Mouse (Mus musculus): ENCODE measurements around the gene Fzd4.

Fzd4 gene

GRCm38 (mm10) chr7:89404081-89404733 is at the start of gene Fzd4, which contains the start of gene Tmem135:
Fzd4 (plus strand) TSS chr7:89404355.
Tmem135 (minus strand) TSS chr7:89404222.
- peak; percentile 88 for DNase-seq (ENCODE audit: low spot score in 2 of 2)

GRCm38 (mm10) chr7:89355519-89356255 is 48.5 kb upstream of the Fzd4 start:
- DNase-seq (ENCODE audit: low spot score in 2 of 2): no peak

- DNase-seq (ENCODE audit: low spot score in 2 of 2): no peak
Measured at GRCm38 (mm10) chr7:89356307-89356706, 47.8 kb upstream of the Fzd4 start.

GRCm38 (mm10) chr7:89363975-89364374 is 40.2 kb upstream of the Fzd4 start:
- DNase-seq (ENCODE audit: low spot score in 2 of 2): no peak

- DNase-seq (ENCODE audit: low spot score in 2 of 2): peak in 1 of 2 experiments; percentile 14
Measured at GRCm38 (mm10) chr7:89365135-89365880, 38.8 kb upstream of the Fzd4 start.

GRCm38 (mm10) chr7:89367643-89368042 is 36.5 kb upstream of the Fzd4 start:
- DNase-seq (ENCODE audit: low spot score in 2 of 2): no peak

GRCm38 (mm10) chr7:89370086-89370485 is 34.1 kb upstream of the Fzd4 start:
- DNase-seq (ENCODE audit: low spot score in 2 of 2): no peak

- DNase-seq (ENCODE audit: low spot score in 2 of 2): no peak
Measured at GRCm38 (mm10) chr7:89370917-89371316, 33.2 kb upstream of the Fzd4 start.

GRCm38 (mm10) chr7:89371623-89372295 is 32.4 kb upstream of the Fzd4 start:
- DNase-seq (ENCODE audit: low spot score in 2 of 2): no peak

GRCm38 (mm10) chr7:89380935-89381705 is 23.0 kb upstream of the Fzd4 start:
- DNase-seq (ENCODE audit: low spot score in 2 of 2): no peak

- DNase-seq (ENCODE audit: low spot score in 2 of 2): no peak
Measured at GRCm38 (mm10) chr7:89382892-89383291, 21.3 kb upstream of the Fzd4 start.

- DNase-seq (ENCODE audit: low spot score in 2 of 2): no peak
Measured at GRCm38 (mm10) chr7:89388981-89389380, 15.2 kb upstream of the Fzd4 start.

- no peak for DNase-seq (ENCODE audit: low spot score in 2 of 2)
Measured at GRCm38 (mm10) chr7:89390660-89391059, 13.5 kb upstream of the Fzd4 start.

- no peak for DNase-seq (ENCODE audit: low spot score in 2 of 2)
Measured at GRCm38 (mm10) chr7:89391281-89391680, 12.9 kb upstream of the Fzd4 start.

- no peak for DNase-seq (ENCODE audit: low spot score in 2 of 2)
Measured at GRCm38 (mm10) chr7:89391831-89392230, 12.3 kb upstream of the Fzd4 start.

- DNase-seq (ENCODE audit: low spot score in 2 of 2): no peak
Measured at GRCm38 (mm10) chr7:89392388-89392787, 11.8 kb upstream of the Fzd4 start.

GRCm38 (mm10) chr7:89392825-89393224 is 11.3 kb upstream of the Fzd4 start:
- no peak for DNase-seq (ENCODE audit: low spot score in 2 of 2)

- DNase-seq (ENCODE audit: low spot score in 2 of 2): no peak
Measured at GRCm38 (mm10) chr7:89395399-89395798, 8.8 kb upstream of the Fzd4 start.

- DNase-seq (ENCODE audit: low spot score in 2 of 2): no peak
Measured at GRCm38 (mm10) chr7:89396386-89396785, 7.8 kb upstream of the Fzd4 start.

GRCm38 (mm10) chr7:89397837-89398534 is 6.2 kb upstream of the Fzd4 start:
- DNase-seq (ENCODE audit: low spot score in 2 of 2): no peak

GRCm38 (mm10) chr7:89400721-89401120 is 3.4 kb upstream of the Fzd4 start:
- DNase-seq (ENCODE audit: low spot score in 2 of 2): no peak

Data from frontal cortex, postnatal 10 days (tissue).